In genomic region chr5:65491767-65492715, GRCm38 (mm10) we compare ENCODE assay signal across 8 mouse cellular contexts. TPM values are rescaled to one million over a fixed set of nuclear protein-coding genes. Genes with fewer than 3 reads are reported as not detected.
A peak's percentile ranks its signal among the peaks of the same experiment; 100 is the strongest.
DNase-seq lines count a peak whose midpoint lies in the region; ATAC-seq and TF ChIP-seq lines count a peak whose summit lies in the region.

No protein-coding gene starts in this region.

- H3K9ac ChIP-seq in heart, embryonic 15.5 days, result peak overlapping the region; percentile 95
- peak overlapping the region; percentile 86 for H3K9ac ChIP-seq in liver, embryonic 15.5 days
- H3K9ac ChIP-seq in neural tube, embryonic 11.5 days (ENCODE audit: low read length), result peak overlapping the region; percentile 97
- H3K9ac ChIP-seq in stomach, embryonic 16.5 days (ENCODE audit: low read length), result peak overlapping the region; percentile 94

- under 1% methylated on average over 57 of the region's 57 CpGs for WGBS in heart, embryonic 15.5 days
- WGBS in liver, embryonic 15.5 days (ENCODE audit: insufficient replicate concordance), result 1% methylated on average over 57 of the region's 57 CpGs
- WGBS in neural tube, embryonic 11.5 days, result under 1% methylated on average over 52 of the region's 57 CpGs
- WGBS in stomach, embryonic 16.5 days, result 1% methylated on average over 57 of the region's 57 CpGs

- no peaks in the 10 kb centered on the region for H3K36me3 ChIP-seq in C2C12 (ENCODE audit: control insufficient read depth, insufficient read depth)
- no peaks in the 10 kb centered on the region for H3K36me3 ChIP-seq in heart, embryonic 15.5 days
- no peaks in the 10 kb centered on the region for H3K36me3 ChIP-seq in liver, embryonic 15.5 days (replicated peaks)
- no peaks in the 10 kb centered on the region for H3K36me3 ChIP-seq in neural tube, embryonic 11.5 days (ENCODE audit: control insufficient read depth, insufficient read depth, low read length)
- H3K36me3 ChIP-seq in stomach, embryonic 16.5 days (ENCODE audit: control insufficient read depth, insufficient read depth, low read length), result no peaks in the 10 kb centered on the region

- peaks cover 36% of the 10 kb centered on the region for H3K4me1 ChIP-seq in heart, embryonic 15.5 days (replicated peaks)
- H3K4me1 ChIP-seq in liver, embryonic 15.5 days (replicated peaks), result peaks cover 26% of the 10 kb centered on the region
- H3K4me1 ChIP-seq in neural tube, embryonic 11.5 days (ENCODE audit: control insufficient read depth, insufficient read depth, low read length), result peaks cover 4% of the 10 kb centered on the region; the same call in 1 of the 2 replicates
- peaks cover 14% of the 10 kb centered on the region for H3K4me1 ChIP-seq in stomach, embryonic 16.5 days (ENCODE audit: control insufficient read depth, insufficient read depth, low read length)

- no peaks in the 10 kb centered on the region for H3K9me3 ChIP-seq in heart, embryonic 15.5 days (replicated peaks)
- no peaks in the 10 kb centered on the region for H3K9me3 ChIP-seq in liver, embryonic 15.5 days (replicated peaks)
- no peaks in the 10 kb centered on the region for H3K9me3 ChIP-seq in neural tube, embryonic 11.5 days (ENCODE audit: control insufficient read depth, low read length)
- no peaks in the 10 kb centered on the region for H3K9me3 ChIP-seq in stomach, embryonic 16.5 days (replicated peaks; ENCODE audit: control insufficient read depth, low read length)

- peak overlapping the region; percentile 55 for H3K4me3 ChIP-seq in C2C12 (ENCODE audit: insufficient read depth, poor library complexity, severe bottlenecking)
- H3K4me3 ChIP-seq in heart, embryonic 15.5 days, result peak overlapping the region; percentile 97
- H3K4me3 ChIP-seq in liver, embryonic 15.5 days (replicated peaks), result peak overlapping the region; percentile 89
- peak overlapping the region; percentile 94 for H3K4me3 ChIP-seq in neural tube, embryonic 11.5 days (ENCODE audit: low read depth, low read length)
- H3K4me3 ChIP-seq in stomach, embryonic 16.5 days (replicated peaks; ENCODE audit: low read length), result peak overlapping the region; percentile 76

- peak; percentile 75 for DNase-seq in brain, embryonic 14.5 days (ENCODE audit: low read depth)
- peak; percentile 62 to 83 for DNase-seq in kidney, postnatal 25 days
- peak; percentile 81 for DNase-seq in neural tube, embryonic 11.5 days (ENCODE audit: low spot score)

- H3K27ac ChIP-seq in heart, embryonic 15.5 days, result peak overlapping the region; percentile 99
- peak overlapping the region; percentile 93 for H3K27ac ChIP-seq in liver, embryonic 15.5 days (replicated peaks)
- H3K27ac ChIP-seq in neural tube, embryonic 11.5 days (ENCODE audit: low read depth, low read length), result peak overlapping the region; percentile 92
- H3K27ac ChIP-seq in stomach, embryonic 16.5 days (ENCODE audit: low read length), result peak overlapping the region; percentile 96

- no peaks in the 10 kb centered on the region for H3K27me3 ChIP-seq in C2C12 (ENCODE audit: control insufficient read depth, insufficient read depth, insufficient read length)
- no peaks in the 10 kb centered on the region for H3K27me3 ChIP-seq in heart, embryonic 15.5 days
- peaks cover 17% of the 10 kb centered on the region for H3K27me3 ChIP-seq in liver, embryonic 15.5 days
- H3K27me3 ChIP-seq in neural tube, embryonic 11.5 days (ENCODE audit: control insufficient read depth, insufficient read depth, low read length), result no peaks in the 10 kb centered on the region
- no peaks in the 10 kb centered on the region for H3K27me3 ChIP-seq in stomach, embryonic 16.5 days (ENCODE audit: control insufficient read depth, insufficient read depth, low read length)

- peaks cover 39% of the 10 kb centered on the region for H3K79me2 ChIP-seq in C2C12 (ENCODE audit: control insufficient read depth, insufficient read depth)

- H3ac ChIP-seq in C2C12 (ENCODE audit: control insufficient read depth, insufficient read length, low read depth), result peak overlapping the region; percentile 76

- H3K4me2 ChIP-seq in heart, embryonic 15.5 days, result peak overlapping the region; percentile 84
- H3K4me2 ChIP-seq in liver, embryonic 15.5 days, result peak overlapping the region; percentile 90
- peak overlapping the region; percentile 84 for H3K4me2 ChIP-seq in neural tube, embryonic 11.5 days (ENCODE audit: low read depth)
- H3K4me2 ChIP-seq in stomach, embryonic 16.5 days (ENCODE audit: low read depth, low read length), result peak overlapping the region; percentile 71

- peak; percentile 82 for ATAC-seq in erythroid progenitor cell, adult 5-6 weeks (replicated peaks; ENCODE audit: low FRiP score, poor library complexity, severe bottlenecking)
- peak; percentile 83 for ATAC-seq in heart, embryonic 15.5 days (replicated peaks; ENCODE audit: insufficient number of reproducible peaks, insufficient read depth, low FRiP score, low read depth)
- ATAC-seq in liver, embryonic 15.5 days (ENCODE audit: insufficient read depth), result peak; percentile 82
- peak; percentile 86 for ATAC-seq in neural tube, embryonic 11.5 days (ENCODE audit: insufficient read depth, low FRiP score, low TSS enrichment)
- peak; percentile 79 for ATAC-seq in stomach, embryonic 16.5 days (ENCODE audit: insufficient read depth, low FRiP score)

- peaks cover 17% of the 10 kb centered on the region for H3K79me3 ChIP-seq in C2C12 (ENCODE audit: low read depth)

- TF ChIP-seq CTCF in C2C12 (IDR thresholded peaks at IDR 0.05; ENCODE audit: control insufficient read depth, insufficient read depth, insufficient read length), result peak; percentile 15
- TF ChIP-seq CTCF in brain, embryonic 14.5 days (IDR thresholded peaks at IDR 0.05; ENCODE audit: borderline replicate concordance, extremely low read depth, insufficient read depth, insufficient read length), result peak; percentile 24; the same call in 1 of the 2 replicates

- TF ChIP-seq POLR2A in brain, embryonic 14.5 days (IDR thresholded peaks at IDR 0.05; ENCODE audit: borderline replicate concordance, extremely low read depth, insufficient read depth, insufficient read length, poor library complexity, severe bottlenecking), result no peak; the same call in 1 of the 2 replicates

TF ChIP-seq in C2C12, 6 proteins besides CTCF, POLR2A, EP300 and RAD21:
- TF ChIP-seq MYOG (IDR thresholded peaks at IDR 0.05; ENCODE audit: control insufficient read depth, extremely low read depth, insufficient read length) (no peak), USF1 (IDR thresholded peaks at IDR 0.05; ENCODE audit: low read depth) (no peak), CEBPB (IDR thresholded peaks at IDR 0.05; ENCODE audit: low read depth) (no peak), MYOD1 (IDR thresholded peaks at IDR 0.05; ENCODE audit: control insufficient read depth, insufficient read length, low read depth) (no peak), FOSL1 (IDR thresholded peaks at IDR 0.05; ENCODE audit: insufficient read depth, low read length, poor library complexity, severe bottlenecking) (no peak), MAX (IDR thresholded peaks at IDR 0.05) (no peak)

RNA-seq across cellular contexts. Expression of gene Gm43552, which starts 0.6 kb away (rescaled TPM):
- polyA plus RNA-seq in C2C12 (2012; fragmentation: generic; extraction: Trizol), result not detected
- not detected in 2 replicates for polyA plus RNA-seq in brain, embryonic 14.5 days (2012; rRNA removed)
- not detected in 2 replicates for total RNA-seq in erythroid progenitor cell, adult 5-6 weeks (2015; ENCODE audit: low replicate concordance)
- not detected in 2 replicates for total RNA-seq in erythroid progenitor cell, adult 5-6 weeks (2017; ENCODE audit: low replicate concordance)
- polyA plus RNA-seq in heart, embryonic 15.5 days (2015; fragmentation: Nextera tagmentation; extraction: Ambion mirVana), result 0.92 and 1.1 TPM in 2 replicates
- polyA plus RNA-seq in liver, embryonic 15.5 days (2015; fragmentation: Nextera tagmentation; extraction: Ambion mirVana), result not detected in 2 replicates
- not detected in 2 replicates for polyA plus RNA-seq in neural tube, embryonic 11.5 days (2014; fragmentation: Nextera tagmentation; extraction: Ambion mirVana)
- not detected in 2 replicates for polyA plus RNA-seq in stomach, embryonic 16.5 days (2015; fragmentation: Nextera tagmentation; extraction: Ambion mirVana)

RNA-seq across cellular contexts. Expression of gene Smim14, which starts 44.9 kb away (rescaled TPM):
- 63.0 TPM for polyA plus RNA-seq in C2C12 (2012; fragmentation: generic; extraction: Trizol)
- polyA plus RNA-seq in brain, embryonic 14.5 days (2012; rRNA removed), result 118 and 119 TPM in 2 replicates
- 36.5 and 44.3 TPM in 2 replicates for total RNA-seq in erythroid progenitor cell, adult 5-6 weeks (2015; ENCODE audit: low replicate concordance)
- total RNA-seq in erythroid progenitor cell, adult 5-6 weeks (2017; ENCODE audit: low replicate concordance), result 13.5 and 18.9 TPM in 2 replicates
- 112 and 113 TPM in 2 replicates for polyA plus RNA-seq in heart, embryonic 15.5 days (2015; fragmentation: Nextera tagmentation; extraction: Ambion mirVana)
- 45.0 and 45.8 TPM in 2 replicates for polyA plus RNA-seq in liver, embryonic 15.5 days (2015; fragmentation: Nextera tagmentation; extraction: Ambion mirVana)
- polyA plus RNA-seq in neural tube, embryonic 11.5 days (2014; fragmentation: Nextera tagmentation; extraction: Ambion mirVana), result 92.5 and 102 TPM in 2 replicates
- polyA plus RNA-seq in stomach, embryonic 16.5 days (2015; fragmentation: Nextera tagmentation; extraction: Ambion mirVana), result 187 and 192 TPM in 2 replicates

RNA-seq across cellular contexts. Expression of gene Ube2k, which starts 45.0 kb away (rescaled TPM):
- 98.7 TPM for polyA plus RNA-seq in C2C12 (2012; fragmentation: generic; extraction: Trizol)
- 88.9 and 105 TPM in 2 replicates for polyA plus RNA-seq in brain, embryonic 14.5 days (2012; rRNA removed)
- 79.6 and 94.1 TPM in 2 replicates for total RNA-seq in erythroid progenitor cell, adult 5-6 weeks (2015; ENCODE audit: low replicate concordance)
- total RNA-seq in erythroid progenitor cell, adult 5-6 weeks (2017; ENCODE audit: low replicate concordance), result 34.3 and 37.0 TPM in 2 replicates
- polyA plus RNA-seq in heart, embryonic 15.5 days (2015; fragmentation: Nextera tagmentation; extraction: Ambion mirVana), result 121 and 129 TPM in 2 replicates
- 73.5 and 81.5 TPM in 2 replicates for polyA plus RNA-seq in liver, embryonic 15.5 days (2015; fragmentation: Nextera tagmentation; extraction: Ambion mirVana)
- 138 and 142 TPM in 2 replicates for polyA plus RNA-seq in neural tube, embryonic 11.5 days (2014; fragmentation: Nextera tagmentation; extraction: Ambion mirVana)
- polyA plus RNA-seq in stomach, embryonic 16.5 days (2015; fragmentation: Nextera tagmentation; extraction: Ambion mirVana), result 145 and 155 TPM in 2 replicates

RNA-seq across cellular contexts. Expression of gene Ugdh, which starts 56.3 kb away (rescaled TPM):
- 89.6 TPM for polyA plus RNA-seq in C2C12 (2012; fragmentation: generic; extraction: Trizol)
- 39.2 and 40.0 TPM in 2 replicates for polyA plus RNA-seq in brain, embryonic 14.5 days (2012; rRNA removed)
- total RNA-seq in erythroid progenitor cell, adult 5-6 weeks (2015; ENCODE audit: low replicate concordance), result 11.9 and 18.0 TPM in 2 replicates
- total RNA-seq in erythroid progenitor cell, adult 5-6 weeks (2017; ENCODE audit: low replicate concordance), result 4.0 and 17.6 TPM in 2 replicates
- 60.2 and 70.3 TPM in 2 replicates for polyA plus RNA-seq in heart, embryonic 15.5 days (2015; fragmentation: Nextera tagmentation; extraction: Ambion mirVana)
- 18.5 and 22.2 TPM in 2 replicates for polyA plus RNA-seq in liver, embryonic 15.5 days (2015; fragmentation: Nextera tagmentation; extraction: Ambion mirVana)
- polyA plus RNA-seq in neural tube, embryonic 11.5 days (2014; fragmentation: Nextera tagmentation; extraction: Ambion mirVana), result 64.2 and 73.1 TPM in 2 replicates
- polyA plus RNA-seq in stomach, embryonic 16.5 days (2015; fragmentation: Nextera tagmentation; extraction: Ambion mirVana), result 184 and 191 TPM in 2 replicates

Comparison
In these comparisons a context has a peak if more than half of its experiments do, and no peak if none do; other contexts are left out.
1. Peak in every context shown above with its lines: DNase-seq, ATAC-seq, H3K4me3 ChIP-seq and H3K27ac ChIP-seq.